Mouse (Mus musculus) heart, embryonic 11.5 days (tissue): ENCODE measurements around the gene Slc6a6. TPM values are rescaled to one million over a fixed set of nuclear protein-coding genes. Genes with fewer than 3 reads are reported as not detected.

Experiments used
- ATAC-seq: fragments of 200-750 bp; cut with Nextera tagmentation; replicated peaks from 2 replicates; pipeline ENCODE4 v1.8.0; 2017; ENCODE audit warnings: moderate library complexity; ENCODE audit not compliant: insufficient number of reproducible peaks, low FRiP score, low TSS enrichment
- H3K27ac ChIP-seq: fragments of 300-500 bp; sonication (generic); 2 replicates; pipeline ENCODE4 v1.5.1; 2014; ENCODE audit warnings: mild to moderate bottlenecking, low read depth, low read length
- H3K27me3 ChIP-seq: fragments of 300-500 bp; sonication (generic); 2 replicates; pipeline ENCODE4 v1.6.1; 2014; ENCODE audit warnings: mild to moderate bottlenecking, low read length, mixed read lengths; ENCODE audit not compliant: control insufficient read depth, insufficient read depth
- H3K36me3 ChIP-seq: fragments of 300-500 bp; sonication (generic); 2 replicates; pipeline ENCODE4 v1.6.1; 2014; ENCODE audit warnings: mild to moderate bottlenecking, low read length, moderate library complexity, mixed read lengths; ENCODE audit not compliant: control insufficient read depth, insufficient read depth
- H3K4me1 ChIP-seq: fragments of 300-500 bp; sonication (generic); 2 replicates; pipeline ENCODE4 v1.6.1; 2014; ENCODE audit warnings: low read length; ENCODE audit not compliant: control insufficient read depth, insufficient read depth
- H3K4me2 ChIP-seq: fragments of 300-500 bp; sonication (generic); 2 replicates; pipeline ENCODE4 v1.6.1; 2014; ENCODE audit warnings: mild to moderate bottlenecking, moderate library complexity
- H3K4me3 ChIP-seq: fragments of 300-500 bp; sonication (generic); 2 replicates; pipeline ENCODE4 v1.5.1; 2014; ENCODE audit warnings: low read depth, low read length
- H3K9ac ChIP-seq: fragments of 300-500 bp; sonication (generic); 2 replicates; pipeline ENCODE4 v1.6.1; 2014; ENCODE audit warnings: mild to moderate bottlenecking, low read depth, low read length, moderate library complexity
- H3K9me3 ChIP-seq: fragments of 300-500 bp; sonication (generic); replicated peaks from 2 replicates; pipeline ENCODE4 v1.6.1; 2016; ENCODE audit warnings: low read length; ENCODE audit not compliant: control insufficient read depth
- WGBS: fragments of 180-500 bp; shearing (Covaris S2); extraction: QIAGEN DNeasy Blood & Tissue Kit; methylation state at CpG from one replicate; pipeline ENCODE4 v1.1.7; 2014; ENCODE audit not compliant: insufficient replicate concordance; 5-methylcytosine and 5-hydroxymethylcytosine counted together
- polyA plus RNA-seq: library from polyadenylated mRNA; unstranded; fragments of >200 nt; fragmentation: Nextera tagmentation; extraction: Ambion mirVana; gene quantifications from 2 replicates; pipeline ENCODE4 v1.2.1, GENCODE M21; 2014

Slc6a6 gene
- polyA plus RNA-seq, 1 experiment from 2014 or later, result 63.0 TPM

DNA sequence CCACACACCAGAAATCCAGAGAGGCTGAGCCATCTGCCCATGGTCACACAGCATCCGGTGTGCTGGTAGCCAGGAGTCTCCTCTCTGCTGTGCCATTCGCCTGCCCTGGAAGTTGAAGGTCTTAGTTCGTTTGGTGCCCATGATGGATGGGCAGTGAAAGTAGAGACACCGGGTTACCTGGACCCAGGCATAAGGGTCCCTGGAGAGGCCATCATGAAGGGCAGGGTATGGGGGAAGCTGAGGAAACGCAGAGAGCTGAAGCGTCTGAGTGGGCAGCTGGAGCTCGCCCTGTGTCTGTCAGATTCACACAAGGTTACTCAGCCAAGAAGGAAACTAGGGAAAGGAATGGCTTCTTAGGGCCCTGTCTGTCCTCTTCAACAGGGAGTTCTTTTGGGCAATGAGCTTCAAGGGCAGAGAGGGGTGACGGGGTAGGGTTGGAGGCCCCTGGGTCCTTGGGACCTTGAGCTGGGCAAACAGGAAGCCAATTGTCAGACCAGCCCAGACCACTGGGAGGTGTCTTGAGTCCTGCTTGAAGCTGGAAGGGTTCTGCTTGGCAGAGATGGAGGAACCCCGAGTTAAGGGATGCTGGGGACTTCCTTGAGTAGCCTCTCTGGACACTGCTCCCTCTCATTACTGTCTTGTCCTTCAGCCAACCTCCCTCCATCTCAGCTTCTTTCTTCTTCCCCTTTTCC, 78.3 kb downstream of the Slc6a6 start:
- H3K27ac ChIP-seq, result no peak overlapping the region
- no peaks in the 10 kb centered on the region; the same call in 1 of the 2 replicates for H3K4me1 ChIP-seq
- H3K9me3 ChIP-seq, result no peaks in the 10 kb centered on the region
- no peak overlapping the region for H3K9ac ChIP-seq
- H3K36me3 ChIP-seq, result peaks cover 7% of the 10 kb centered on the region
- no peak overlapping the region for H3K4me2 ChIP-seq
- no peak for ATAC-seq
- 77% methylated on average over 9 of the region's 9 CpGs for WGBS
- no peak overlapping the region for H3K4me3 ChIP-seq
- no peaks in the 10 kb centered on the region for H3K27me3 ChIP-seq

DNA sequence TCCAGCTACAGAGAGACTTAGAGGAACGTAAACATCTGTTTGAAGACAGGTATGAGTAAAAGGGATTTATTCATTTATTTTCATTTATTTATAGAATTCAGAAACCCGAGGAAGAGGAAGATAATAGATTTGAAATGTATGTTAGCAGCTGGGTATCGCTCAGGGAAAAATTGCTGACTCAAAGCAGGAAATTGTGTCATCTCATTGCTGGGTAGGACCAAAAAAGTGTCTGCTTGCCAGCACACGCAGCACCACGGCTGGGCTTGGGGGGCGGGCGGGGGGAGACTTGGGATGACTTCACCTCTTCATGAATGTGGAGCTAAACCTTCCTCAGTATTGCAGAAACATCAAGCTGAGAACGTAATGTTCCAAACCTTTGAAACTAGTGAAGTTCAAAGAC, 83.7 kb downstream of the Slc6a6 start:
- no peak for ATAC-seq
- Histone ChIP-seq H3K27me3 (no peaks in the 10 kb centered on the region), H3K4me2 (no peak overlapping the region), H3K4me3 (no peak overlapping the region), H3K36me3 (peaks cover 8% of the 10 kb centered on the region; the same call in 1 of the 2 replicates), H3K4me1 (no peaks in the 10 kb centered on the region), H3K9me3 (no peaks in the 10 kb centered on the region), H3K9ac (no peak overlapping the region), H3K27ac (no peak overlapping the region)
- 73% methylated on average over 8 of the region's 8 CpGs for WGBS

DNA sequence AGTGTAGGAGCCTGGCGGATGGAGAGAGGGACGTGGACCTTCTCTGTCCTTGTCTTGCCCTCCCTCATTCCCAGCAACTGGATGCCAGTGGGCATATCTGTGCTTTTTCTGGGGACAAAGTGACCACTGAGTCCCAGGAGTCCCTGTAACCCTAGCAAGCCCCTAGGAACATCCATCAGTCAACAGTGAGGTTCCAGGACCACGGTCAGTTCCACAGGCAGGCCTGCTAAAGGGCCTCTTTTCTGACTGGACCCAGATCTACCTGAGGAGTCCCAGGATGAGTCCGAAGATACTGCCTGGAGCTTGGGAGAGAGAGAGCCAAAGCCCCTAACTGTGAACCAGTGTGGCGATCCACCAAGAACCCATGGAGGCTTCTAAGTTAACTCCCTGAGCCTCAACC, 90.1 kb downstream of the Slc6a6 start:
- Histone ChIP-seq H3K27ac (no peak overlapping the region), H3K4me3 (no peak overlapping the region), H3K9me3 (no peaks in the 10 kb centered on the region), H3K27me3 (0 out of 2 replicates have a peak, but pooled peaks cover 4% of the 10 kb centered on the region), H3K4me1 (no peaks in the 10 kb centered on the region), H3K9ac (no peak overlapping the region), H3K36me3 (peaks cover 8% of the 10 kb centered on the region; the same call in 1 of the 2 replicates), H3K4me2 (no peak overlapping the region)
- no peak for ATAC-seq
- 59% methylated on average over 5 of the region's 5 CpGs for WGBS

DNA sequence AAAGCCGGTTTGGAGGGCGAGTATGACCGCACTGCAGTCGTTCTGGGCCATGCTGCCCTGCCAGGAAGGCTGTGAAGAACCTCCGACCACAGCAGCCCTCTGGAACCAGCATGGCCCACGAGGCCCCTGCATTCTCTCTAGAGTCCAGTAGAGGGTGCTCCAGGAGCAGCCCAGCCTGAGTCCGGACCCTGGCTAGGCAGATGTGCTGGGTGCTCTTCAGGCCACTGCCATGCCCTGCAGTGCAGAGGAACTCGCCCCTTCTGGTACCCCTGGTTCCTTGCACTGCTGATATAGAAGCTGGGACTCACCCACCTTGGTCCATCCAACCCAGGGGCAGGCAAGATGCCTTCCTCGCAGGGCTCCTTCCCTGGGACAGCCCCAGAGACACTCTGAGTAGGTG, 92.7 kb downstream of the Slc6a6 start:
- H3K9ac ChIP-seq, result no peak overlapping the region
- H3K27ac ChIP-seq, result no peak overlapping the region
- H3K9me3 ChIP-seq, result no peaks in the 10 kb centered on the region
- 15% methylated on average over 9 of the region's 9 CpGs for WGBS
- H3K4me1 ChIP-seq, result no peaks in the 10 kb centered on the region
- no peak overlapping the region for H3K4me3 ChIP-seq
- H3K27me3 ChIP-seq, result 0 out of 2 replicates have a peak, but pooled peaks cover 4% of the 10 kb centered on the region
- ATAC-seq, result no peak; the same call in 1 of the 2 replicates
- H3K4me2 ChIP-seq, result no peak overlapping the region
- H3K36me3 ChIP-seq, result peaks cover 4% of the 10 kb centered on the region; the same call in 1 of the 2 replicates

DNA sequence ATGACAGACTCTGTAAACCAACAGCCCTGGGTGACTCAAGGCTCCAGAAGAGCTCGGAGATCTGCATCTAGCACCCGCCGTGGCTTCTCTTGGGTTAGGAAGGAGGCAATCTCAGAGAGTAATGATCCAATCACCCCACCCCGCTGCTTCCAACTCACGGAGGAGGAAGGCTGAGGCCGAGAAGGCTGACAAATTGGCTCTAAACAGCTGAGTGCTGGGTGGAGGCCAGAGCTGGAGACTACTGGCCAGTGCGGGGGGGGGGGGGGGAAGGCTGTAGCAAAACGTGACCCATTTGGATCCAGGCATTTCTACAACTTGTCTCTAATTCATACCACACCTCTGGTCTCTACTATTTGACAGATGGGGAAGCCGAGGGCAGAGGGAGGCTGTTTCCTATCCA, 95.4 kb downstream of the Slc6a6 start:
- Histone ChIP-seq H3K36me3 (no peaks in the 10 kb centered on the region), H3K9ac (no peak overlapping the region), H3K4me3 (no peak overlapping the region), H3K27me3 (0 out of 2 replicates have a peak, but pooled peaks cover 4% of the 10 kb centered on the region), H3K4me1 (no peaks in the 10 kb centered on the region), H3K4me2 (no peak overlapping the region), H3K27ac (no peak overlapping the region), H3K9me3 (no peaks in the 10 kb centered on the region)
- no peak for ATAC-seq
- WGBS, result 58% methylated on average over 9 of the region's 9 CpGs

DNA sequence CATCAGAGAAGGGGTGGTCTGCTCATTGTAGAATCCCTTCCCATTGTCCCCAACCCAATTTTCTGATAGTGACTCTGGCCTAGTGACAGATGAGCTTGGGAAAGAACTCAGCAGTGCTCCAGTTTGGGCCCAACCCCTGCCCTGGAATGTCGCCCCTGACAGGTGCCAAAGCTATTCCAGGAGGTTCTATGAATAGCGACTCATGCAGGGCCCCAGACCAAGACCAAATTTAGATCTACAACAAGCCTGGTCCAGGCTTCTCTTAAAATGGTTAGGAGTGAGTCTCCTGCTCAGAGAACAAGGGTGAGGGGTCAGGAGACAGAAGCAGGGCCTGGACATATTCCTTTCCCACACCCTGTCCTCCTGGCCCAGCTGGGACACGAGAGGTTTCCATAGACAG, 101.2 kb downstream of the Slc6a6 start:
- Histone ChIP-seq H3K9ac (no peak overlapping the region), H3K4me3 (no peak overlapping the region), H3K9me3 (no peaks in the 10 kb centered on the region), H3K4me2 (no peak overlapping the region), H3K4me1 (peaks cover 11% of the 10 kb centered on the region), H3K27ac (peak overlapping the region; percentile 95), H3K36me3 (no peaks in the 10 kb centered on the region), H3K27me3 (no peaks in the 10 kb centered on the region)
- WGBS, result 41% methylated on average over 3 of the region's 3 CpGs
- peak; percentile 58 for ATAC-seq

DNA sequence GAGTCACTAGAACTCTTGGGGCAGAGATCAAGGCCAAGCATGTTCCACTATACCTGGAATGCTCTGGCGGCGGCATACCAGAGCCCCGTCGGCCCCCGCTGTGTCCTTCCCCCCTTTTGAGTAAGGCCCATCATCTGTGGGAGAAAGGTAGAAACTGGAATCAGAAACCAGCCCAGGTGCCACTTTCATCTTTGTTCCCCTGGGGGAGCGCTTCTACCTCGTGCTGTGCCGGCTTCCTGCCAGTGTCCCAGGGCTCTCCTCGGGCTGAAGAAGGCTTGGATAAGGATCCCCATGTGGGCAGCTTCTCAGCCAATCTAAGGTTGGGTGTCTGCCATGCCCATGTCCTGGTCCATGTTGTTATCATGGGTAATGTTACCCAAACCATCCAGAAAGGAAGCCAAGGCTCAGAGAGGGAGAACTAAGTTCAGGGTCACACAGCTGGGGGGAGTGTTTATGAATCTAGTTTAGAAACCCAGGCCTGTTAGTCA, 104.5 kb downstream of the Slc6a6 start:
- 76% methylated on average over 9 of the region's 9 CpGs for WGBS
- H3K27ac ChIP-seq, result no peak overlapping the region
- no peak for ATAC-seq
- no peaks in the 10 kb centered on the region for H3K27me3 ChIP-seq
- no peaks in the 10 kb centered on the region for H3K36me3 ChIP-seq
- H3K9ac ChIP-seq, result no peak overlapping the region
- no peaks in the 10 kb centered on the region for H3K9me3 ChIP-seq
- H3K4me3 ChIP-seq, result no peak overlapping the region
- H3K4me2 ChIP-seq, result no peak overlapping the region
- peaks cover 19% of the 10 kb centered on the region for H3K4me1 ChIP-seq

DNA sequence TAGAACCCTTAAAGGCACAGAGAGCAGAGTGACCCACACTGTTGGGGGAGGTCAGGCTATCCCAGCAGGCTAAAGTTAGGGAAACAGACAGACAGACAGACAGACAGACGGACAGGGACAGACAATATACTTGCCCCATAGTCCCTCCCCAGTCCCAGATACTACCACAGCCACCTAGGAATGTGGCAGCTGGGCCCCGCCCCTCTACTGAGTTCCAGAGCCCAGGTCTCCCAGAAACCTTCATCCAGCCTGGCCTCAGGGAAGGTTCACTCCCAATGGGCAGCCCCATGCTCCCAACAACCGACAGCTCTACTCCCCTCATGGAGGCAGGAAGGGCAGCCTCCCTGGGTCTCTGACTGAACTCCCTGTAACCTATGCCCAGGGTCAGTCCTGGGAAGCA, 111.8 kb downstream of the Slc6a6 start:
- H3K27ac ChIP-seq, result peak overlapping the region; percentile 1; the same call in 1 of the 2 replicates

DNA sequence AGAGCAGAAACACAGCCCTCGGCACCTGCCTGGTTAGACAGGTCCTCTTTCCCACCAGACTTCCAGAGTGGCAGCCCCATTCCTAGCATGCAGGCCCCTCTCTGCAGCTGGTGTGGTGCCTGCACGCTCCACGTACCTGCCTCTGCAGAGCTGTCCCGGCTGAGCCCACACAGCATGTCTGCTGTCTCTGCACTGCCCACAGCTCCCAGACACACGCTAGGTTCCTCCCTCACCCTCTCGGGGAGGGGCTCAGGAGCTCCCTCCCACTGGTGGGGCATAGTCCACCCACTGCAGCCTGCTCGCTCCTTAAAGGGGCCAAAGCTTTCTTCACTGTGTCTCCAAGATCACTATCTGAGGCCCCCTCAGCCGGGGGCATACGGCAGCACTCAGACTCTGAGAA, 112.2 kb downstream of the Slc6a6 start:
- Histone ChIP-seq H3K27ac (0 out of 2 replicates have a peak overlapping the region, but pooled peaks have one; percentile 18), H3K36me3 (no peaks in the 10 kb centered on the region), H3K4me1 (peaks cover 45% of the 10 kb centered on the region), H3K9me3 (no peaks in the 10 kb centered on the region), H3K4me2 (peak overlapping the region; percentile 55), H3K9ac (peak overlapping the region; percentile 30; the same call in 1 of the 2 replicates), H3K4me3 (peak overlapping the region; percentile 25), H3K27me3 (no peaks in the 10 kb centered on the region)
- 34% methylated on average over 9 of the region's 9 CpGs for WGBS
- no peak for ATAC-seq

More for the DNA sequence above, 111.8 kb downstream of the Slc6a6 start:
- H3K9ac ChIP-seq, result peak overlapping the region; percentile 44
- H3K4me1 ChIP-seq, result peaks cover 45% of the 10 kb centered on the region
- H3K27me3 ChIP-seq, result no peaks in the 10 kb centered on the region
- no peaks in the 10 kb centered on the region for H3K9me3 ChIP-seq
- no peak for ATAC-seq
- WGBS, result 45% methylated on average over 3 of the region's 3 CpGs
- H3K36me3 ChIP-seq, result no peaks in the 10 kb centered on the region
- H3K4me2 ChIP-seq, result peak overlapping the region; percentile 55
- H3K4me3 ChIP-seq, result peak overlapping the region; percentile 25
